Mouse (Mus musculus): Measurements from ENCODE around the gene Rab27a.

DNA sequence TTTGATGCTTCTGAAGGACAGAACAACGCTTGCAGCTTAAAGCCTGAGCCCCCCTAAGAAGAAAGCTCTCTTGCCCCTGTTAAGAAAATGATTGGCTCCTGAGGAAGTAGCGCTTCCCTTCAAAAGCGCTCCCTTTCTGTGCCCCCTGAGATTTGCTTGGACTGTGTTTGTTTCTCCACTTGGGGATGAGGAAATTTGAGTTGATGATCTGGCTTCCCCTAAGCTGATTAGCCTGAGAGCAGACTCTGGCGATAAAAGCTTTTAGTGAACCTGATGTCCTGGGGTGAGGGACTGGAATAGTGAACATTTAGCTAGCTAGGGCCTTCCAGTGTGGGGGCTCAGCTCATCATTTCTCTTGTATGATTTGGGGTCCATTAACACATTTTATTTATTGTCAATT lies 4.3 kb downstream of the Rab27a start:
- no peak for TF ChIP-seq EP300 (IDR thresholded peaks at IDR 0.05; ENCODE audit: insufficient read depth, low read depth, low read length)
- no peak for TF ChIP-seq CTCF (IDR thresholded peaks at IDR 0.05)

Measured in heart, adult 2 months (tissue).